Mouse (Mus musculus): ENCODE measurements around the gene Gng3.
"Not testable (repeated sequence)": the region's sequence is repeated elsewhere in the genome, so short reads cannot be mapped to it uniquely, and the experiment has no call there.

Gng3 gene

DNA sequence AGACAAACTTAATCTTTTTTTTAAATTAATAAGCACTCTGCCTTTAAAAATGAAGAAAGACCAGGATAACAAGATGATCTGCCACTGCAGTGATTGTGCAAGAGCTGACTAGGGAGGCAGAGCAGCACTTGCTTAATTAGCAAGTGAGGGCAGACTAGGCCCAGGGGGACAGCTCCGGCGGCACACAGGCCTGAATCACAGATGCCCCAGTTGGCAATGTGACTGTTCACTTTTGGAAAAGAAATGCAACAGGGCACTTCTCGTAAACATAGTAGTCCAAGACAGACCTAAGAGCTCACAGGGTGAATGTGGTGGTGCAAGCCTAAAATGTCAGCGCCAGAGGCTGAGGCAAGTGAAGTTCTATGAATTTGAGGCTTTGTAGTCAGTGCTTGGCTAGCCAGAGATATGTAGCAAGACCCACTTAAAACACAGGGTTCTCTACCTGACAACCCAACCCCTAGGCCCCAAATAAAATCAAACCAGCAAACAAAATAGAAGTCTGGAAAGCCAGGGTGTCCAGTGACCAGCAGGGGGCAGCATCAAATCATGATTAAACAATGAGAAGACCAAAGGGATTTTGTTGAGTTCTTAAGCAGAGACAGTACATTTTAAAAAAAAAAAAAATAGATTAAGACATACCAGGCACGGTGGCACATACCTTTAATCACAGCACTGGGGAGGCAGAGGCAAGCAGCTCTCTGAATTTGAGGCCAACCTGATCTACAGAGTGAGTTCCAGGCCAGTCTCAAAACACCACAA is 5.6 kb upstream of the Gng3 start:
- in situ Hi-C loops (cut with MboI, MseI) = no loop called here

DNA sequence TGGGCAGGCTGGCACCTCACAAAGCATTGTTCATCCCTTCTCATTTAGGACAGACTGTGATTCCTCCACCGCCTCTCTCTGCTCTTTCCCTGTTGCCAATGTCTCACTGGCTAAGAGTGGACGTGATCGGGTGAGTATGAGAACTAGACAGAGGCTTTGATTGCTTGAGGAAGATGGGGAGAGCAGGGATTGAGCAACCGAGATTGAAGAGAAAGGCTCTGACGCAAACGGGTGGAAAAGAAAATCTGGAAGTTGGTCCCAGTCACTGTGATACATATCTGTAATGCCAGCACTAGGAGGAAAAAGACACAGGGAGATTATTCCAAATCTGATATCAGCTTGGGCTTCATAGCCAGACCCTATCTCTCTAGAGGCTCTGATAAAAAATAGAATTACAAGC is 4.0 kb upstream of the Gng3 start:
- in situ Hi-C loops (cut with MboI, MseI) = no loop called here

DNA sequence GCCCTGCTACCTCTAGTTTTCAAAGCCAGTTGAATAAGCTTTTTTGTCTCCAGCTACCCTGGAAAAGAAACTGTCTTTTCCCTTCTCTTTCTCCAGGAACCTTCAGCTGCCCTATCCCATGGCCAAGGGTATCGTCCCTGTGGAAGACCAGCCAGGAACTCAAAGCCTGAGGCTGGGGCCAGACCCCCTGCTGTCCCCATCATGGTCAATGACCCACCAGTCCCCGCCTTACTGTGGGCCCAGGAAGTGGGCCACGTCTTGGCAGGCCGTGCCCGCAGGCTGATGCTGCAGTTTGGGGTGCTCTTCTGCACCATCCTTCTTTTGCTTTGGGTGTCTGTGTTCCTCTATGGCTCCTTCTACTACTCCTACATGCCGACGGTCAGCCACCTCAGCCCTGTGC is 2.0 kb upstream of the Gng3 start:
- in situ Hi-C loops (cut with MboI, MseI) = no loop called here

DNA sequence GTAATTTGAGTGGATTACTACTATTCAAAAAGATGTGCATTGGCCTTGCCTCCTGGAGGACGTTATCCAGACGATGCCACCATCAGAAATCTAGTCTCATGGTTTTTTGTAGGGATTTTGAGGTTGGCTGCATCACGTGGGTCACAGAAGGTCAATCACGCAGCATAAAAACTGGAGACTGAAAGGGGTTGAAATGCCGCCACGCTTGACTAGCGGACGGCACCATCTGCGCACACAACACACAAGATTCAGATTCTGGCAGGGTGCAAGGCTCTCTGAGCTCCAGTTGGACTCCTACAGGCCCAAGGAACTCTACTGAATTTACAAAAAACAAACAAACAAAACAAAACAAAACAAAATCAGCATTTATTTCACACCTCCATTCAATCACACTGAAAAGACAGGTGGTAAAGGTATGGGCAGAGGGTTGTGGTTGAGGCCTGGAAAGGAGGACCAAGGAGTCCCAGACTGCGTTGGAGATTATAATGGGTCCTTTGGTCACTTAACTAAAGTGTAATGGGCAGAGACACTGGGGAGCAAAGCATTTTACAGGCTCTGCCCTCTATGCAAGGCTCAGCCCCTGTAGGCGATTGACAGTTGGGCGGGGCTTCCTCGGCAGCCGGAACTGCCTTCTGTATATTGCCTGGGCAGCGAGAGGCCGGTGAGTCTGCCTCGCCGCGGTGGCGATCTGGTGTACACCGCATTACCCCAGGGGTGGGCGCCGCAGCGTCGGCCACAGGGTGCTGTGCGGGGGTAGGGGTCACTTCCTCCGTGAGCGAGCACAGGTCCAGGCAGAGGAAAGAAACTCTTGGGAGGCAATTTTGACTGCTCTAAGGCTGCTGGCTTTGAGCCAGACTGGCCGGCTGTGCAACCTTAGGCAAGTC is 1.2 kb upstream of the Gng3 start:
- in situ Hi-C loops (cut with MboI, MseI) = no loop called here

DNA sequence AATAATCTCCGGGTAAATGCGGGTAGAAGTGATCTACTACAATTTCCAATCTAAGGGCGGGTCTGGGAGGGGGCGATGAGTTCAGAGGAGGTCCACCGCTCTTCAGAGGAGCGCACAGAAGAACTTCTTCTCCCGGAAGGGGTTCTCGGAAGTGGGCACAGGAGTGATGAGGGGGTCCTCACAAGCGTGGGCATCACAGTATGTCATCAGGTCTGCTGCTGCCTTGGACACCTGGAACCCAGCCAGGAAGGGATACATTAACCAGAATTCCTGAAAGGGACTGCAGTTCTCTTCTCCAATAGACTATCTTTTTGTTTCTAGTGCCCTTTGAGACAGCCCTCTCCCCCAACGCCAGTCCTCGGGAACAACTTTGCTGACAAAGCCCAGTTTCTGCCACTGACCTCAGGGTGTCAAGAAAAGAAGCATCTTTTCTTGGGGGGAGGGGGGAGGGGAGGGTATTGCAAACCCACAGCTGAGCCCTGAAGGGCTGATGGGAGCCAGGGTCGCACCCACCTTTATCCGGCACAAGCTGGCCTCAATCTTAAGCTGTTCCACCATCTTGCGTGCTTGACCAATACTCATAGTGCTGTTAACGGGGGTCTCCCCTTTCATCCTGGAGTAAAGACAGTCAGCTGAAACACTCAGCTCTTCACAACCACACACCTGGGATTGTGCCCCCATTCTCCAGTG is 808 bp downstream of the Gng3 start:
- in situ Hi-C loops (cut with MboI, MseI) = no loop called here

DNA sequence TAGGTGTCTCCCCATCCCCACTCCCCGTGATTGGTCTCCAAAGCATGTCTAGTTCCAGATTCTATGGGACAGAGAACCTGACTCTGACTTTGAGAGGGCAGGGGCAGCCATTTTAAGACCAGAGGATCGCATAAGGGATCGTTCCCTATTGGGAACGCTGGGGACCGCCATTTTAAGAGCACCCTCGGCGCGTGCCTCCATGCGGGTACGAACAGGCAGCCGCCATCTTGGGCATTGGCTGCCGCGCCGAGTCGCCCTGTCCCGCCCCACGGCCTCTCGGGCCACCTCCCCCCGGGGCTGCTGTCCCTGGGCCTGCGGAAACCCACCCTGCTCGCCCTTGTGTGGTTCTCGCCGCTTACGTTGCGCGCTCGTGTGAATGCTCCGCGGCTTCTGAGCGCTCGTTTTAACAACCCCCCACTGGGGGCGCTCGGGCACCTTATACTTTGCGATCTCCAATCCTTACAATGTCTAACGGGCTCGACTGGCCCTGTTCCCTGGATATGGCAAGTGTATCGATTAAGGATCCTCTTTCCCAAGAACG is 1.7 kb downstream of the Gng3 start, which contains the start of gene Bscl2:
Gene Bscl2 (plus strand): TSS at position 217 of the 541 bp plus-strand sequence.
- in situ Hi-C loops (cut with MboI, MseI) = no loop called here

DNA sequence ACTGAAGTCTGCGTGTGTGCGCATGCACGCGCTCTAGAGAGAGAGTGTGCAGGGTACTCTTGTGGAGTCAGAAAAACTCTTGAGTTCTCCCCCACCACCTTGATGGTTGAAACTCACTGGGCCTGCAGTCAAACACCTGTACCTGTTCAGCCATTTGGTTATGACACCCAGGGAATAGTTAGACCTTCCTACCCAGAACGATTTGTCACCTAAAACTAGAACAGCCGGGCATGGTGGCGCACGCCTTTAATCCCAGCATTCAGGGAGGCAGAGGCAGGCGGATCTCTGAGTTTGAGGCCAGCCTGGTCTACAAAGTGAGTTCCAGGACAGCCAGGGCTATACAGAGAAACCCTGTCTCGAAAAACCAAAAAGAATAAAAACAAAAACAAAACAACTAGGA is 2.7 kb downstream of the Gng3 start:
- in situ Hi-C loops (cut with MboI, MseI) = not testable (repeated sequence)

DNA sequence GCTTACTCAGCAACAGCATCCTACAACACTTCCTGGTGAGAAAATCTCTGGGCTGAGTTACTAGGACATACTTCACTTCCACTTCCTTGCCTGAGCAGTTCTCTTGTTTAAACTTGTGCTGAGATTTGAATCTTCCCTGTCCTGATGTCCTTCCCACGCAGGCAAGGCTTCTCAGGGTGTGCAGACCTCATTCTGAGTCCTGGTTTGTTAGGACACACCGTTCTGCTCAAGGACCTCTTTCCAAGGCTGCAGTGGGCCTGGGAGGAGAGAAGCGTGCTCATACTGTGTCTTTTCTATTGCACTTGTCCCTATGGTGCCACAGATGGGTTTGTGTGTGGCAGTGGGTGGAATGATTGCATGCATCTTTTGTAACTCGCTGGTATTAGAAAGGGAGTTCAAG is 6.0 kb downstream of the Gng3 start:
- in situ Hi-C loops (cut with MboI, MseI) = no loop called here

DNA sequence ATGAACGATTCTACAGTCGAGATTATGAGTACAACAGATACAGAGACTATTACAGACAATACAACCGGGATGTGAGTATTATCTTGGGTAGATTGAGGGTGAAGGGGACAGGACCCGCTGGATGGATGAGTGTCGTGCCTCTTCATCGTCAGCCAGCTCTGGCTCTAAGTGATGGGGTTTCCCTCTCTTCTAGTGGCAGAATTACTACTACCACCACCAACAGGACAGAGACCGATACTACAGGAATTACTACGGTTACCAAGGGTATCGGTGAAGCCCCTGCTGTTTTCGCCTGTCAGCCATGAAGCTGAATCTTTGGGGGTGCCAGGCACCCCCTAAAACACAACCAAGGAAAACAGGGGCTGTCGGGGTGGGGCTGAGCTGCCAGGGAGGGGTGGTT is 7.7 kb downstream of the Gng3 start:
- in situ Hi-C loops (cut with MboI, MseI) = no loop called here

DNA sequence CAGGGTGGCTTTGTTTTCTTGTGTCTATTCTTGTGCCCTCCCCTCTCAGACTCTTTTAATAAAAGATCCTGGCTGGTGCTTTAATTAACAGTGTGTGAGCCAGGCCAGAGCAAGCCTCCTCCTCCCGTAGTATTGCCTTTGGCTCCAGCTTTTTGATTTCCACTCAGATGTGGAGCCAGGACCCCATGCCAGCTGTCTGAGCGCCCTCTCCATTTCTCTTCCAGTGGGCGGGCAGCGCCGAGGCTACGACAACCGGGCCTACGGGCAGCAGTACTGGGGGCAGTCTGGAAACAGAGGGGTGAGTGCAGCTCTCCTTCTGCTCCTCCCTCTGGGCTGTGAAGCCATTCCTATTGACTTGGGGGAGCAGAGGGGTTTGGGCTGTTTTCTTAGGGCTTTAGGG is 8.3 kb downstream of the Gng3 start:
- in situ Hi-C loops (cut with MboI, MseI) = no loop called here

DNA sequence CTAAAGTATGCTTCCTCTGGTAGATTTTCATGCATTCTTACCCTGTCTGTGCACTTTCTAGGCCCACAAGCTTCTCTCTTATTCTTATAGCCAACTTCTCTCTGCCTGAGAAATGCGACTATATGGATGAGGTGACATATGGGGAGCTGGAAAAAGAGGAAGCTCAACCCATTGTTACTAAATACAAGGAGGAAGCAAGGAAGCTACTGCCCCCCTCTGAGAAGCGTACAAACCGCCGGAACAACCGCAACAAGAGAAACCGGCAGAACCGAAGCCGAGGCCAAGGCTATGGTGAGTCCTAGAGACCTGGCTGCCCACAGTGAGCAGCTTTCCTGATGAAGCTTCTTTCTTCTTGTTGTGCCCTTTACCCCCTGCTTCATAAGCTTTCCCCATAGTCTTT is 9.3 kb downstream of the Gng3 start, which contains the start of gene AC129217.1:
Gene AC129217.1 (plus strand): TSS at position 114 of the 400 bp plus-strand sequence.
- in situ Hi-C loops (cut with MboI, MseI) = loop anchor here (10.0 kb wide), 1 partner anchor 75 kb away; no protein-coding TSS in a partner anchor

DNA sequence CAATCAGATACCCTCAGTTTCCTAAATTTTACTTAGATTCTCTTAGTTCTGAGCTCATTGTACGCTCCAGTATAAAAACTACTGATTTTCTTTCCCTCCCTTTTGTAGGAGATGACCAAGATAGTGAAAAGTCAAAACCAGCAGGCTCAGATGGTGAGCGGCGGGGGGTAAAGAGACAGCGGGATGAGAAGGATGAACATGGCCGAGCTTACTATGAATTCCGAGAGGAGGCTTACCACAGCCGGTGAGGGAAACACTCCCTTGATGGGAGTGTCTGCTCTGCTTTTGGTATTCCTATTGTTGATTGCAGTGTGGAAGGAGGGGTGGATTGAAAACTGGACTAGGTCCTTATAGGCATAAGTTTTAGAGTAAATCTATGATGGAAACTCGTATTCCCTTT is 16.3 kb downstream of the Gng3 start:
- in situ Hi-C loops (cut with MboI, MseI) = loop anchor here (5.0 to 10.0 kb wide), 2 partner anchors 45 to 82 kb away; no protein-coding TSS in a partner anchor

DNA sequence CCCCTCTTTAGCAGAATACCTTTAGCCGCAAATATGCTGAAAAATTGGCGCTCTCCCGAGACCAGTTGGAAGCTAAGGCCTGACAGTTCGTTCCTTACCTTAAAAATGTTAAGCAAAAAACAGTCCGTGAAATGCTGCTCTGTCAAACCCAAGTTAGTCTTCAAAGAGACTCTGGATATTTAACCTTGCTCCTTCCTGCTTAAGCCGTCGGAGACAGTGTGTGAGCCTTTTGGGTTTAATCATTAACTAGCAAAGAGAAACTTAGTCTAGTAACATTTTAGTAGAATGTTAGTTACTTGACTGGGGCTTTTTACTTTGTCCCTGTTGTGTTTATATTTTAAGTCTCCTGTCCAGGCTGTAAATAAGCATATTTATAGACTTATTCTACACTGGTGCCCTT is 17.8 kb downstream of the Gng3 start:
- in situ Hi-C loops (cut with MboI, MseI) = loop anchor here (5.0 to 10.0 kb wide), 2 partner anchors 46 to 84 kb away; no protein-coding TSS in a partner anchor

DNA sequence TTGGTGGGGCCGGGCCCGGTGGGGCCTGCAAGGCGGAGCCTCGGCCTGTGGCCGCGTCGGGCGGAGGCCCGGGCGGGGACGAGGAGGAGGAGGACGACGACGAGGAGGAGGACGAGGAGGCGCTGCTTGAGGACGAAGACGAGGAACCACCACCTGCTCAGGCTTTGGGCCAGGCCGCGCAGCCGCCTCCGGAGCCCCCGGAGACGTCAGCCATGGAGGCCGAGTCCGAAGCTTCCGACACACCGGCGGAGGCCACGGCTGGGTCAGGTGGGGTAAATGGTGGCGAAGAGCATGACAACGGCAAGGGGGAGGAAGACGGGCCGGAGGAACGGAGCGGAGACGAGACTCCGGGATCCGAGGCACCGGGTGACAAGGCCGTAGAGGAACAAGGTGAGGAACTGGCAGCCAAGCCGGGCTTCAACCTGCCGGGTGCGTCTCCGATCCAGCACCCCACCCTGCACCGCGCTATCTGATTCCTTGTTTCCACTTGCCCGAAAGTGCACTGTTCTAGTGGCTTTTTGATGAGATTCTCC is 18.5 kb downstream of the Gng3 start:
- in situ Hi-C loops (cut with MboI, MseI) = loop anchor here (5.0 to 10.0 kb wide), 2 partner anchors 47 to 84 kb away; no protein-coding TSS in a partner anchor

DNA sequence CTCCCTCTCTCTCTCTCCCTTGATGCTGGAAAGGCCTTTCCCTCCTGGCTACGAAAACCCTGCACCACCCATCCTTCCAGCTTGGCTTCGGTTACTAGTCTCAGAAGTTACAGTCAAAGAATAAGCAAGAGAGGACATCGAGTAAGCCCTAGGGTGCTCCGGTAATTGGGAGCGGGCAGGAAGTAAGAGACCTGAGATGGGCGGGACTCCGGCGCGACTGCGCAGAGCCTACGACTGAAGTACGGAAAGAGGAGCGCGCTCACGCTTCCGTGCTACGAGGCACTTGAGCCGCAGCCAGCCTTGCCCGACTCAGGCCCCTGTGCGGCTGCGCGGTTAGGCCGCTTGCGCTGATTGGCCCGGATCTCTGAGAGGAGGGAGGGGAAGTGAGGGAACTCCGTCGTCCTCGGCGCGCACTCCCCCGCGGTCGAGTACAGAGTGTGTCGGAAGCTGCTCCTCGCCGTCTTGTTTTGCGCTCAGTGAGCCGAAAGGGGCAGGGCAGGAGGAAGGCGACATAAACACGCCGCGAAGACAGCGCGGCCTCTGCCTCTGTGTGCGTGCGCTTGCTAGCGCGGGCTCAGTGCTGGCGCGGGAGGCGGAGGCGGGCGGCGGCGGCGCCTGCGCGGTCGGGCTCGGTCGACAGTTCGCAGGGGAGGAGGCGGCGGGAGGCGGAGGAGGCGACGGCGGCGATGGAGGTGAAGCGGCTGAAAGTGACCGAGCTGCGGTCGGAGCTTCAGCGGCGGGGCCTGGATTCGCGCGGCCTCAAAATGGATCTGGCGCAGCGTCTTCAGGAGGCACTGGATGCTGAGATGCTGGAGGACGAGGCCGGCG is 19.2 kb downstream of the Gng3 start, which contains the start of gene Hnrnpul2:
Gene Hnrnpul2 (plus strand): TSS at position 415 of the 828 bp plus-strand sequence.
- in situ Hi-C loops (cut with MboI, MseI) = loop anchor here (5.0 to 10.0 kb wide), 2 partner anchors 47 to 85 kb away; no protein-coding TSS in a partner anchor

DNA sequence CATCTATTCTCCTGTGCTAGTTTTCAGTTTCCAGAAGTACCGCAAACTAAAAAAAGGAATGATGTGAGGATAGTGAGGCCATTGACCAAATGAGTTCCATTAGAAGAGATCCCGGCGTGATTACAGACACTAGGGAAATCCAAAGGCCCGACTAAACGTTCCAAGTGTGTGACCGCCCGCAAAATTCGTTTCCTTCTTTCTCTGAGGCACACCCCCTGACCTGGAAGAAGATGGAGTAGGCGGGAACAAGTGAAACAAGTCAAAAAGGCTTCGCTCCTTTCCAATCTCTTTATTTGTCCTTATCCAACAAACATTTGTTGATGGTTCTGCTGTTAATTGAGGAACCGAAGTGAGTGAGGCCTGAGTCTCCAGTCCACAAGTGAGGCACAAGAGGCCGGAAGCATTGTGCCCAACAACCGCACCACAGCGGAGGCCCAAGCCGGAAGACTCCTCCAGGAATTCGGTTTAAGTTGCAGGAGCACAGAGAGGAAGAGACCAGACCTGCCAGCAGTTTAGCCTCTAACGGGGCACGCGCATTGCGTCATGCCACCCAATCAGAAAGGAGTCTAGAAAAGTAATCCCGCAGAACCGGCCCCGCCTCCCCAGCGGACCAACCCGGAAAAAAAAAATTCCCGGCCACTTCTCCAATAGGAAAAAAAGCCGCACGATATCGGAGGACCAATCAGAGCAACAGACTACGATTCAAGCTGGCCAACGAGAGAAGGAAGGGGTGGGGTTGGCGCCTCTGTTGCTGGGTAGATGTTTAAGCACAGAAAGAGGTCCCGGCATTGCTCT is 20.0 kb downstream of the Gng3 start, which contains the start of gene Ttc9c:
Gene Ttc9c (minus strand): TSS at position 533 of the 795 bp plus-strand sequence.
- in situ Hi-C loops (cut with MboI, MseI) = no loop called here

DNA sequence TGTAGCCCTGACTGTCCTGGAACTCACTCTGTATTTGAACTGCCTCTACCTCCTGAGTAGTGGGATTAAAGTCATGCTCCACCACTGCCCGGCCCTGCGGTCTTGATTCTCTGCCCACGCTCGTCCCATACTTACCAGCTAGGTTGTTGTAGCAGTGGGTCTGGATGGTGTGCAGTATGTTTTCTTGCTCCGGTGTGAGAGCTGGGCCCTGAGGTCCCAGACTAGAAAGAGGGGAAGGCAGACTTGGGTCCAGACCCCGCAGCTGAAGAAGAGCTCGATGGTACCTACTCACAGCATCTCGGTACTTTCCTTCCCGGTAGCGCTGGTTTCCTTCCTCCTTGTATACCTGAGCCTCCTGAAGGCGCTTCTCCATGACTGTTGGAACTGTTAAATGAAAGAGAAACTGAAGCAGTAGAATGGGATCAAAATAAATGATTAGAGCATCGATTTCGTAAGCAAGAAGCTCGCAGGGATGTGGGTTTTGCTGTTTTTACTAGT is 20.6 kb downstream of the Gng3 start:
- in situ Hi-C loops (cut with MboI, MseI) = no loop called here

DNA sequence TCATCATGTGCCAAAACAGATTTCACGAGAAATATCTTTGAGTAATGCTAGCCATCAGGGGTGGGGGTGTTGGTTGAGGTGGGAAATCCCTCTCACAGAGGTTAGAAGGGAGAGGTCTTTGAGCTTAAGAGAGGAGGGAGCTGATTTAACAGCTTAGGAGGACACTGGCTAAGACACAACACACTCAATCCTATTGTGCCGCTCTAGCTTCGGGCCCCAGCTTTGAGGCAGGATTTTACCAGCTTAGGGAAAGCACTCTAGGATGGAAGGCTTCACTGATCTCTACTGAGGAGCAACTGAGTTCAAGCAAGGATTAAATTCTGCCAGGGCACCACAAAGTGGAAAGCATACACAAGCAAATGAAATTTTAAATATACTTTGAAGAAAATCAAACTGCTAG is 22.0 kb downstream of the Gng3 start:
- in situ Hi-C loops (cut with MboI, MseI) = no loop called here

DNA sequence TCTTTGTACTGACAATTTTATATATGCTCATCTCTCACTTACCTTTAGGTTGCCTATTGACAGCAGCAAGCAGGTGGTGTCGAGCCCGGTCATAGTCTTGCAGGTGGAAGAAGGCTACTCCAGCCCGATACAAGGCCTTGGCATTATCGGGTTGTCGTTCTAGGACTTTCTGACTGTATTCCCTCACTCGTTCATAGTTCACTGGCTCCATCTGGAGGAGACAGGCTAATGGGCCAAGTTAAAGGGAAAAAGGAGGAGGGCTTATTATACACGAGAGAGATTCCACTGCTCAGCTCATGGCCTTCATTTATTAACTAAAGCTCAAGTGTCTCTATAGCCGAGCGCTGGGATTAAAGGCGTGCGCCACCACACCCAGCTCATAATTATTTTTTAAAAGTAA is 23.2 kb downstream of the Gng3 start:
- in situ Hi-C loops (cut with MboI, MseI) = no loop called here

Data from T-helper 2 cell (primary cell).